Mouse (Mus musculus) forebrain, embryonic 16.5 days (tissue): Measurements from ENCODE around the gene Adh1. TPM values are rescaled to one million over a fixed set of nuclear protein-coding genes. Genes with fewer than 3 reads are reported as not detected.

ENCODE experiments used
- ATAC-seq: fragments of 200-750 bp; cut with Nextera tagmentation; 2 replicates; pipeline ENCODE4 v1.8.0; 2017; ENCODE audit warnings: mild to moderate bottlenecking, moderate library complexity
- H3K27ac ChIP-seq: fragments of 300-500 bp; sonication (generic); 2 replicates; pipeline ENCODE4 v1.5.1; 2014; ENCODE audit warnings: low read length, control low read depth
- H3K27me3 ChIP-seq: fragments of 300-500 bp; sonication (generic); replicated peaks from 2 replicates; pipeline ENCODE4 v1.6.1; 2014; ENCODE audit warnings: low read length; ENCODE audit not compliant: control insufficient read depth, insufficient read depth
- H3K36me3 ChIP-seq: fragments of 300-500 bp; sonication (generic); 2 replicates; pipeline ENCODE4 v1.6.1; 2014; ENCODE audit not compliant: control insufficient read depth, insufficient read depth
- H3K4me1 ChIP-seq: fragments of 300-500 bp; sonication (generic); replicated peaks from 2 replicates; pipeline ENCODE4 v1.6.1; 2014; ENCODE audit warnings: low read length; ENCODE audit not compliant: control insufficient read depth, insufficient read depth
- H3K4me2 ChIP-seq: fragments of 300-500 bp; sonication (generic); 2 replicates; pipeline ENCODE4 v1.6.1; 2014; ENCODE audit warnings: mild to moderate bottlenecking, low read length, control low read depth
- H3K4me3 ChIP-seq: fragments of 300-500 bp; sonication (generic); replicated peaks from 2 replicates; pipeline ENCODE4 v1.5.1; 2014; ENCODE audit warnings: mild to moderate bottlenecking, low read length, control low read depth
- H3K9ac ChIP-seq: fragments of 300-500 bp; sonication (generic); replicated peaks from 2 replicates; pipeline ENCODE4 v1.6.1; 2014; ENCODE audit warnings: low read depth, low read length, control low read depth
- H3K9me3 ChIP-seq: fragments of 300-500 bp; sonication (generic); 2 replicates; pipeline ENCODE4 v1.6.1; 2016; ENCODE audit warnings: low read length; ENCODE audit not compliant: control insufficient read depth
- WGBS: fragments of 180-500 bp; shearing (Covaris S2); extraction: QIAGEN DNeasy Blood & Tissue Kit; methylation state at CpG from one replicate; pipeline ENCODE4 v1.1.7; 2014; 5-methylcytosine and 5-hydroxymethylcytosine counted together
- polyA plus RNA-seq: library from polyadenylated mRNA; unstranded; fragments of >200 nt; fragmentation: Nextera tagmentation; extraction: Ambion mirVana; gene quantifications from 2 replicates; pipeline ENCODE4 v1.2.1, GENCODE M21; 2015

Gene Adh1
- polyA plus RNA-seq, 1 experiment from 2014 or later = 0.28 TPM

DNA sequence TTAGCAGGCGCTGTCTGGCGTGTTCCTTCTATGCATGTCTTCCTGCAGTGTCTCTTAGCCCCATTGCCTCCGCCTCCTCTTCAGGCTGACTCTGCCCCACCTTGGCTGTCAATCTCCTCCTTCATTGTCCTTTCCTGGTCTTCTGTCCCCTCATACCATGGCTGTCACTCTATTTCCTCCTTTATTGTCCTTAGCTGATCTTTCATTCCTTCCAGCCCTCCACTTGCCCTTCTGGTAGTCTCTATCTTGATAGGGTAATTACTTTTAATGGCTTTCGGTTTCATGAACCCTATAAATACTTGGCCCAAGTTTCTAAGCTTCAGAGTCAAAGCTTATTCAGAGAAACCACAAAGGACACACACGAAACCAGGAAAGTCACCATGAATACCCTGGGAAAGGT, 52.2 kb downstream of the Adh1 start, which contains the start of gene Adh6a:
Adh6a (plus strand) TSS at position 322 of the 400 bp plus-strand sequence.
- WGBS = 81% methylated on average over 5 of the region's 5 CpGs
- Histone ChIP-seq H3K4me3 (no peak within 1 kb of the TSS), H3K36me3 (no peaks in the 10 kb centered on the region), H3K4me1 (no peaks in the 10 kb centered on the region), H3K4me2 (no peak within 1 kb of the TSS), H3K27me3 (no peaks in the 10 kb centered on the region), H3K9ac (no peak within 1 kb of the TSS), H3K27ac (no peak within 1 kb of the TSS), H3K9me3 (no peaks in the 10 kb centered on the region)
- ATAC-seq = no peak

DNA sequence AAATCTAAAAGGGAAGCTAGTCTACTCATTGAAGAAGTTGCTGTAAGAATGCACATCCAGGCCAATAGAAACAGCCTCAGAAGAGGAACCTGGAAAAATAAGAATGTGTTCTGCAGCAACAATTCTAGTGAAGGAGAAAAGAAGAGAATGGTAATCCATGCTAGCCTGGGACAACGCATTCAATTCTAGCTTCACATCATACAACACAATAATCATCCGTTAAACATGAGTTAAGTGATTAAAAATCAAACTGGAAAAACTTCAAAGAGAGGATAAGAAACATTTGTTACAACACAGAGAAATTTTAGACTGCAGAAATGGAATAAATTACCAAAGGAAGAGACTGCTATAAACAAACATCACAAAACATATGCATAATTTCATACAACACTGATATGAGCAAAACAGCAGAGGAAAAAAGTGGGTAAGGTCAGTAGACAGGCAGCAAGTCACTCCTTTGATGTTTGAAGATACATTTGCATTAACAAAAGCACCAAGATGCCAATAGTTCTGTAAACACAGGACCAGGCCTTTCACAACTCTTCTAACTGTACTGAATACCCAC, 56.2 kb downstream of the Adh1 start:
- no peak overlapping the region for H3K27ac ChIP-seq
- H3K4me3 ChIP-seq = no peak overlapping the region
- H3K9me3 ChIP-seq = no peaks in the 10 kb centered on the region
- no peak overlapping the region for H3K9ac ChIP-seq
- H3K36me3 ChIP-seq = no peaks in the 10 kb centered on the region
- ATAC-seq = no peak
- no peaks in the 10 kb centered on the region for H3K4me1 ChIP-seq
- WGBS = 87% methylated on average over 2 of the region's 2 CpGs
- no peaks in the 10 kb centered on the region for H3K27me3 ChIP-seq
- H3K4me2 ChIP-seq = no peak overlapping the region

DNA sequence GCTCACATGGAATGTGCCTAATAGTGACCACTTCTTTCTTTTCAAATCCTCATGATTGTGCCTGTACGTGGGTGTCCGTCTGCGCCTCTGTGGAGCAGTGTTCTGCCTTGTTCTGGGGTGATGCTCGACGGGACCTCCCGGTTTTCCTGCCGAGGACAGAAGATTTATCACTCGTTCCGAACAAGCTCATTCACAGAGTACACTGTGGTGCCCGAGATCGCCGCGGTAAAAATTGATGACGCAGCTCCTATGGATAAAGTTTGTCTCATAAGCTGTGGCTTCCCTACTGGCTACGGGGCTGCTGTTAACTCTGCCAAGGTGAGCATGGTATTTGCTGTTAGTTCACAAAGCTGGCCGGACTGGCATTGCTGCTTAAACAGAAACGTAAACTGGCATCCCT, 64.2 kb downstream of the Adh1 start:
- no peaks in the 10 kb centered on the region for H3K36me3 ChIP-seq
- H3K4me3 ChIP-seq = no peak overlapping the region
- no peak for ATAC-seq
- H3K4me2 ChIP-seq = no peak overlapping the region
- H3K27ac ChIP-seq = no peak overlapping the region
- no peaks in the 10 kb centered on the region for H3K27me3 ChIP-seq
- H3K9ac ChIP-seq = no peak overlapping the region
- no peaks in the 10 kb centered on the region for H3K4me1 ChIP-seq
- no peaks in the 10 kb centered on the region for H3K9me3 ChIP-seq
- 92% methylated on average over 17 of the region's 17 CpGs for WGBS

DNA sequence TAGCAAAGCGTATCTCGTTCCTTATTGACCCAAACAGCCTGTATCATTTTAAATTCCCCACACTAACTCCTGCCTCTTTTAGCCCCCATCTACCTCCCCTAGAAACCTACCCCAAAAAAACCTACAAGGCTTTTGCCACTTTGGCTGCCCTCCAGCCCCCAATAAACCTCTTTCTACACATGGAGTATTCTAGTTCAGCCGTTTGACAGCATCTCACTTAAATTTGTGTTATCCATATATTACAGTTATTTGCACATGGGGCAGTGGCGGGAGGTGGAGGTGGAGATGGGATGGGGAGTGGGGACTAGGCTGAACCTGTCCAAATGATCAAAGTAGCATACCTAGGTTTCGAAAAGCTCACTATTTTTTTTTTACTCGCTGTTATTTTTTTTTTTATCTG, 64.7 kb downstream of the Adh1 start:
- Histone ChIP-seq H3K9ac (no peak overlapping the region), H3K36me3 (no peaks in the 10 kb centered on the region), H3K9me3 (no peaks in the 10 kb centered on the region), H3K27me3 (no peaks in the 10 kb centered on the region), H3K4me1 (no peaks in the 10 kb centered on the region), H3K27ac (no peak overlapping the region), H3K4me3 (no peak overlapping the region), H3K4me2 (no peak overlapping the region)
- 93% methylated on average over 6 of the region's 6 CpGs for WGBS
- no peak for ATAC-seq

- no peak overlapping the region for H3K4me3 ChIP-seq
- no peaks in the 10 kb centered on the region for H3K36me3 ChIP-seq
- H3K9ac ChIP-seq = no peak overlapping the region
- no peaks in the 10 kb centered on the region for H3K27me3 ChIP-seq
- H3K4me2 ChIP-seq = no peak overlapping the region
- no peaks in the 10 kb centered on the region for H3K4me1 ChIP-seq
- 89% methylated on average over 8 of the region's 8 CpGs for WGBS
- ATAC-seq = no peak
- no peak overlapping the region for H3K27ac ChIP-seq
- H3K9me3 ChIP-seq = no peaks in the 10 kb centered on the region
Observed at GRCm38 (mm10) chr3:138333910-138334309, 73.1 kb downstream of the Adh1 start.

DNA sequence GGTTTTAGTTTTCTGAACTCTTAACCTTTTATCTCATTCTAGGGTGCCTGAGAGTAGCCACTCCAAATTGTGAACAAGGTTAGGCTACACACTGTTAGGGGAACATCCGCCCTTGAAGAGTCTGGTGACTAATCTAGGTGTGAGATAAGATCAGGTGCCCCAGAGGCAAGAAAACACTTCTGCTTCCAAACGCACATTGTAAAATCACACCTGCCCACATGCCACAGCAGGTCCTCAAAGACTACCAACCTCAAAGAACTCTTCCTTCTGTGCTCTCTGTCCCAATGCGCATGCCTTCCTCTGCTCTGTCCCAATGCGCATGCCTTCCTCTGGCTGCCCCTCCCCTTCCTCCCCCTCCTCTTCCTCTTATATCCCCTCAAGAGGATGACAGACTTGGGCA, 73.5 kb downstream of the Adh1 start:
- Histone ChIP-seq H3K27me3 (no peaks in the 10 kb centered on the region), H3K9me3 (no peaks in the 10 kb centered on the region), H3K36me3 (no peaks in the 10 kb centered on the region), H3K4me3 (no peak overlapping the region), H3K4me1 (no peaks in the 10 kb centered on the region), H3K4me2 (no peak overlapping the region), H3K27ac (no peak overlapping the region), H3K9ac (no peak overlapping the region)
- WGBS = 90% methylated on average over 4 of the region's 4 CpGs
- no peak for ATAC-seq

GRCm38 (mm10) chr3:138335566-138335965, 74.8 kb downstream of the Adh1 start:
- no peak overlapping the region for H3K27ac ChIP-seq

GRCm38 (mm10) chr3:138336104-138336754, 75.4 kb downstream of the Adh1 start:
- Histone ChIP-seq H3K4me3 (no peak overlapping the region), H3K9ac (no peak overlapping the region), H3K27me3 (no peaks in the 10 kb centered on the region), H3K27ac (no peak overlapping the region), H3K4me1 (no peaks in the 10 kb centered on the region), H3K9me3 (no peaks in the 10 kb centered on the region), H3K4me2 (no peak overlapping the region), H3K36me3 (no peaks in the 10 kb centered on the region)
- WGBS = 57% methylated on average over 3 of the region's 3 CpGs
- no peak for ATAC-seq

More at GRCm38 (mm10) chr3:138335566-138335965, 74.8 kb downstream of the Adh1 start:
- ATAC-seq = no peak
- no peaks in the 10 kb centered on the region for H3K9me3 ChIP-seq
- H3K4me1 ChIP-seq = no peaks in the 10 kb centered on the region
- H3K4me3 ChIP-seq = no peak overlapping the region
- no peak overlapping the region for H3K9ac ChIP-seq
- no peak overlapping the region for H3K4me2 ChIP-seq
- no peaks in the 10 kb centered on the region for H3K27me3 ChIP-seq
- H3K36me3 ChIP-seq = no peaks in the 10 kb centered on the region
- 97% methylated on average over 1 of the region's 1 CpGs for WGBS
